Mouse (Mus musculus) spleen, postnatal 4 days (tissue): ENCODE results near the gene Ctf2.

Source experiments
- DNase-seq, 2 experiments: peaks; one replicate each; pipeline ENCODE4 v3.0.0; 2022; ENCODE audit warnings: low spot score in 2 of 2

The Ctf2 gene

DNA sequence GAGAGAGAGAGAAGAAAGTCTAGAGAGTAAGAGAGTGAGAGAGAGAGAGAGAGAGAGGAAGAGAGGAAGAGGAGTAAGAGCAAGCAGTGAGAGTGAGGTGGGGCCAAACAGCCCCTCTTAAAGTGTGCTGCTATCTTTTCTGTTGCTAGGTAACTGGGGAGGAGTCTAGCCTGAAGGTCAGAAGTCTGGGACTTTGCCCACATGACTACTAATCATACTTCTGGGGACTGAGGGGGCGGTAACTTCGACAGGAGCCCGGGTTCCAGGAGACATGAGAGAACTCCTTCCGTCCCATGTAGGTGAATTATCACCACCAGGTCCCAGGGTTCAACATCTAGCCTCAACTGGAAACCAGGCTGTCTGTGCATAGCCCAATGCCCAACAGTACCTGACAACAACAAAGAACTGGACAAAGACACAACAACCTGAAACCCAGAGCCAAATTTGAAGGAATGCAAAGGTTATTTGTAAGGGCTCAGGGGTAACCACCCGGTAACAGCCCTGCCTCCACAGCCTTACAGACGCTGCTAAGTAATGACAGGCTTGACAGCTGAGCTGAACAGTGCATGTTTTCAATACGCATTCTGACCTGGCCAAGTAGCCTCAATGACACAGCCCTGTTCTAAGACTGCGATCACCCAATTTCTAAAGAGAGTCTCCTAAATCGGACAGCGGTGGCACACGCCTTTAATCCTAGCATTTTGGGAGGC lies 45.1 kb downstream of the Ctf2 start:
- no peak for DNase-seq

DNA sequence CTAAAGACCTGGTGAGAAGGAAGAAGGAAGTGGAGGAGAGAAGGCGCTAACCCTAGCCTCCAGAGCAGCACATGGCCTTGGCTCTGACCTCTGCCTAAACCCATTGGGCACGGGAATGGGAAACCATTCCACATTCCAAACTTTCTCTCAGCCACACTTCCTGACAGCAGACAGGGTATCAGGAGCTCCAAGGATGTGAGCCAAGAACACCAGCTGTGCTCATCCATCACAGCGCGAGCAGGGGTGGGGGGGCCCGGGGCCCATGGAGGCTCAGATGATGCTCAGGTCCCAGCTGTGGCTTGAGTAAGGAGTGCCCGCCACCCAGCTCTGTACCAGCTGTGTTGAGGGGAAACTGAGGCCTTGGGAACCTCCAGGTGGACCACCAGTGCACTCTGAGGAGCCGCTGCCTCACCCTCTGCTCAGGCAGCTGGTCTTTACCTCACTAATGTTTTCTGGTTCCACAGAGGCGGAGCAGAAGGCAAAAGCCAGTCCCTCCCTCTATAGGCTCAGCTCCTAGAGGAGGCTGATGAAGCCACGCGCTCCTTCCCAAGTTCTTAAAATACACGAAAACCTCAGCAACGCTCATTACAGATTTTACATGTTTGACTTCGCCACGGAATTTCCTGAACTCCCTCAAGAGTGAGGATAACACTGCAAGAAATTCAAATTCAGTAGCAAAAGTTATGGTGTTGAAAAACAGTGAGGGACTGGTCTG lies 46.5 kb downstream of the Ctf2 start:
- DNase-seq = no peak

DNA sequence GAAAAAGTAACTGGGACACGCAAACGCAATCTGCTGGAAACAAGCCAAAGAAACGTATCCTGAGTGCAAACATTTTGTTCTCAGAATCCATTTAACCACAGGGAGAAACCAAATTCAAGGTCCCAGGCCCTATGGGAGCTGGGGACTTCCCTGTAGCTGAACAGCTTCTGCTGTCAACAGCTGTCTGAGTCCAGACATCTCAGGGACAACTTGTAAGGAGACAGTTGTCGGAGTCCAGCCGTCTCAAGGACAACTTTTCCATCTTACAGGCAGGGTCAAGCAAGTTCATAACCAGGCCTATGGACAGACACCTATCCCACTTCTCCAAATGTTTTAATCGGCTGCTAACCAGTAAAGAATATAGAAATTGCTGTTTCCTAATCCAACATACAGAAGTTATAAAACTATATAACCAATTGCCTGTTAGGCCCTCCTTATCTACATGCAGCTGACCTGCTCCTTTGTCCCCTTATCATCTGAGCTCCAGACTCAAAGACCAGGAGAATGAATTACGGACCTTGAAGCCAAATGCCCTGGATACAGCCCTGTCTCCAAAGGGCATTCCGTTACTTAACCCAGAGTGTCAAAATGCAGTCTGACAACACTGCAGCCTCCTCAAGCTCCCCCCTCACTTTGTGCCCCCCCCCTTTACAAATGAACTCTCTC lies 49.9 kb downstream of the Ctf2 start:
- no peak for DNase-seq

DNA sequence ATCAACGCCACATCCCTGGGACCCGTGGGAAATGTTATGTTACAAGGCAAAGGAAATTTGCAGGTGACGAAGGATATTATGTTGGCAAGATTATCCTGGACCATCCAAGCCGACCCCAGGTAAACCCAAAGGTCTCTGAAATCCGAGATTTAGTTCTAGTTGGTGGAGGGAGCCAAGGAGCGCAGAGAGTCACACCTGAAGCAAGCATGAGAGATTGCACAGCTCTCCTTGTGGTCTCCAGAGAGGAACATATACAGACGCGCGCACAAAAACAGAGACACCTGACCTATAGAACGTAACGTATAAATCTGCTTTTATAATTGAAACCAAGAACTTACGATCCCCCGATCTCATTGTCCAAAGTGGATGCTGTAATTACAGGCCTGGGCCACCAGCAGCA lies 51.4 kb downstream of the Ctf2 start:
- DNase-seq = no peak

DNA sequence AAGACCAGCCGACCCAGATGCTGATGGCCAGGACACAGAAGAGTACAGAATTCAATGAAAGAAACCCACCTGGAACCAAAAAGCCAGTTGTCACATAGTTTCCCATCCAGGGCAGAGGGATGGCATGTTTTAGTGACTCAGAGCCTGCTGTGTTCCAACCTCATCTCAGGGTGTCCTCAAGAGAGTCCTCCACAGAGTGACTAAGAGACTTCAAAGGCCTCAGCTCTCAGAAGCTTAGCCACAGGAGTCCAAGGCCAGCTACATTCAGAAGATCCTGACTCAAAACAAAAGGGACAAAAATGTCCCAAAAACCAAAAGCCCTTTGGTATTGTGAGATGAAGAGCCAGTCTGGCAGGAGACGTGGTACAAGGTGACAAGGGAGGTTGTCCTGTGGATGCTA lies 53.2 kb downstream of the Ctf2 start:
- no peak for DNase-seq

DNA sequence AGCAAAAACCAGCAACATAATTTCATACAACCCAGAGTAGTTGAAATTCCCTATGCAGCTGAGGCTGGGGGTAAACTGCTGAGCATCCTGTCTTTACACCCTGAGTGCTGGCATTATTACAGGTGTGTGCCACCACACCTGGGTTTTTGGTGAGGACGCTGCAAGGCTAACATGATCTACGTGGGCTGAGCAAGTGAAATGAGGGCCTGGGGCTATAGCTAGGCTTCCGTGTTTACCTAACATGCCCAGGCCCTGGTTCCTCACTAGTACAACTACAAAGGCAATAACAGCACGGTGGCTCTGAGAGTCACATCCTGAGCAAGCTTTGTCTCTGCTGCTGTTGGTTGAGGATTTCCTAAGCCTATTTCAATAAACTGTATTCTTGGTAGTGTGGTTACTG lies 54.4 kb downstream of the Ctf2 start:
- DNase-seq = no peak

DNA sequence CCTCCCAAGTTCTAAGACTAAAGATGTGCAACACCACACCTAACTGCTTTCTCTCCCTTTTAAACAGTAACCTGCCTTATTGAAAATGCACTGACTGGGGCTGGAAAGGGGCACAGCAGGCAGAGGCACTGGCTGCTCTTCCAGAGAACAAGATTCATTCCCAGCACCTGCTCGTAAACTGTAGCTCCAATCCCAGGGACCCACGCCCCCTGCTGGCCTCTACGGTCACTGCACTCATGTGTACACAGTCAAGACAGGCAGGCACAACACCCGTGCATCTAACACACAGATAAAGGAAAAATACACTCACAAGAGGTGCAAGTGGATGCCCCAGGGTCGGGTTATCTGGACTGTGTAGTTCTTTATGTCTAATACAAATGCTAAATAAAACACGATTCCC lies 54.9 kb downstream of the Ctf2 start:
- DNase-seq = peak; percentile 73 to 89

DNA sequence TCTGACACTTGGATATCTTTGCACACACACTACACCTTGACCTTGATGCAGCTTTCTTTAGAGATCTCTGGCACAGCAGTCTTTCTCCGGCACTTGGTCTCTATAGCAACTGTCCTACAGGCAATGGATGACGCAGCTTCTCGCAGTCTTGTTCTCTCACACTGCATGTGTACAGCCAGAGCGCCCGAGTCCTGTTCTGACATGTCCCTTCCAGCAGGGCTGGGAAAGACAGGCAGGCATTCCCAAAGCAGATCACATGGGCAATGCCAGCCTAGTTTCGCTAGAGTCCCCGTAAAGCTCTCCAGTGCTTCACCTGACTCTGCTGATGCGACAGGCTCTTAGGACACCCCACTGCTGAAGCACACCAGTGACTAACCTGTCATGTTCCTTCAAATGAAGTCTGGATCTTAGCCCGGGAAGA lies 56.6 kb downstream of the Ctf2 start:
- no peak for DNase-seq

DNA sequence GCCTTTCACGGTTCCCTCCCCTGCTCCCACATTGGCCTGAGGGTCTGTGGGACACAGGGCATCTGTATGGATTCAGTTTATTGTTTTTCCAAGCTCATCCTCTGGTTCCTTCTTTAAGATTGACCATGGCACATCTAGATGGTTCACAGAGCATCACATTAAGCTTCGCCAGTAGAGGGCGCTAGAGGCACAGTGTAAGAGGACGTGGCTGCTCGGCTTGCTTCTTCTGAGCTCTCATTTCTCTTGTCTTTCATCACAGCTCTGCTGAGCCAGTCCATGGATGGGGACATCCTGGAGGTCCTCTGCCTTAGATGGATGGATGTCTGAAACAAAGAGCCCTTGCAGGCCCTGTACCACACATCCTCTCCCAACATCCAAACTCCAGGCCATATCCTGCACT lies 57.0 kb downstream of the Ctf2 start:
- peak; percentile 77 to 94 for DNase-seq

DNA sequence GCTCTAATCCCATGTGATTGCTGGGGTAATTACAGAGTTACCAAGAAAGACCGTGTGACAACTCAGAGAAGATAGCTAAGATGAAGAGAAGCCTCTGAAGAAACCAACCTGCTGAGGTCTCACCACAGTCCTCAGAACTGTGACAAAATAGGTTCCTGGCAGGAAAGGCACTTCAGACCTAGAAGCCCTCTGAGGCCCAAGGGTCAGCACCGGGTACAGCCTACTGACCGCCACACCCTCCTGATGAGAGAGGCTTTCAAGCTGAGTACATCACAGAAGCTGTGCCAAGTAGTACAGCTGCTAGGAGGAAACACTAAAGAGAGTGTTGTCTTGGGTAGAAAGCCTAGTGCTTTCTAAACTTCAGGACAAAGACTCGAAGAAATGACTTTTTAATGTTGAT lies 59.2 kb downstream of the Ctf2 start:
- no peak for DNase-seq

DNA sequence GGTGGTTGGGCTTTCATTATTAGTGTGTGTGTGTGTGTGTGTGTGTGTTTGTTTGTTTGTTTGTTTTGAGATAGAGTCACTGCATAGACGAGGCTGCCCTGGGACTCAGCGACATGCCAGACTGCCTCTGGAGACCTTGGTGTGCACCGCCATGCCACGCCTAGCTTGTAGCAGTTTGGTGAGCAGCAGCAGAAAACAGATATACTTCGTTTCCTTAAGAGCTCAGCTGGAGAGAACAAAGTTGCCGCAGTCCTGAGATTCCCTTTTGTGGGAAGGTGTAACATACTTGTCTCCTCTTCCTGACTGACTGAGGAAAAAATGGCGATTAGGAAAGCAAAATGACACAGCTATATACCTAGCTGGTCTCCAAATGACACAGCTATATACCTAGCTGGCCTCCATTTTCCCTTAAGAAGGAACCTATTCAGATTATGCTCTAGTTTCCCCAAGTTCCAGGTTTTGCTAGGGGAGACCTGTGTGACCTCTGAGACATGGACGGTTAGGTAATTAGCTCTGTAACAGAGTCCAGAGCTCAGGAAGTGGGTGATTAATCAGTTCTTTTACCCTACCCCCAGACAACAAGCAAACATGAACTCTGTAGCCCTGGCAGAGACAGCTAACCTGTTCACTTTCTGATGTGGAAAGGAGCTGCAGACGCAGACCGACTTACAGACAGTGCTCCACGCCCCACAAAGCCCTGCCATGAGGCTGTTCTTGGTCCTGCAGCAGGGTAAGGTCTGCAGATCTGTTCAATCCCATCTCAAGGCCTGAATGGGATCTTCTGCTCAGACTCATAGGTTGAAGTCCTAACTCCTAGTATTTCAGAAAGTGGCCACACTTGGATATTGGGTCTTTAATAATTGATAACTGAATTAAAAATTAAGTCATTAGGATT lies 59.8 kb downstream of the Ctf2 start:
- DNase-seq = no peak
